Mouse (Mus musculus) spleen, adult 2 months (tissue): ENCODE measurements around the gene Dnajc21. TPM values are rescaled to one million over a fixed set of nuclear protein-coding genes. Genes with fewer than 3 reads are reported as not detected.

Source experiments
- DNase-seq, 2 experiments: peaks; one replicate each; pipeline versions ENCODE4 v3.0.0 to v3.0.0-alpha.2; 2012 to 2021; ENCODE audit warnings: low spot score in 2 of 2, low read depth in 1 of 2
- H3K27ac ChIP-seq: fragments of 200-500 bp; 2 replicates; pipeline ENCODE4 v1.5.1; 2012; ENCODE audit warnings: low read length, inconsistent platforms; ENCODE audit not compliant: insufficient read depth
- H3K27me3 ChIP-seq: fragments of 200-500 bp; 2 replicates; pipeline ENCODE4 v1.6.1; 2012; ENCODE audit warnings: mild to moderate bottlenecking, moderate library complexity, low read length, inconsistent platforms; ENCODE audit not compliant: control insufficient read depth, insufficient read depth
- H3K36me3 ChIP-seq: fragments of 200-500 bp; 2 replicates; pipeline ENCODE4 v1.6.1; 2012; ENCODE audit warnings: mild to moderate bottlenecking, low read length, inconsistent platforms; ENCODE audit not compliant: control insufficient read depth, insufficient read depth
- H3K4me1 ChIP-seq: fragments of 200-500 bp; 2 replicates; pipeline ENCODE4 v1.6.1; 2011; ENCODE audit warnings: inconsistent platforms; ENCODE audit not compliant: control insufficient read depth, insufficient read depth, insufficient read length
- H3K4me3 ChIP-seq: fragments of 200-500 bp; 2 replicates; pipeline ENCODE4 v1.5.1; 2011; ENCODE audit warnings: mild to moderate bottlenecking, inconsistent platforms; ENCODE audit not compliant: insufficient read depth, insufficient read length; ENCODE audit errors: extremely low read depth
- CTCF ChIP-seq: fragments of 200-500 bp; IDR thresholded peaks from 2 replicates; pipeline ENCODE4 v1.5.1; 2011; ENCODE audit warnings: mild to moderate bottlenecking, inconsistent platforms; ENCODE audit not compliant: insufficient read depth, insufficient read length, insufficient replicate concordance; ENCODE audit errors: extremely low read depth
- POLR2A ChIP-seq: fragments of 200-500 bp; IDR thresholded peaks from 2 replicates; pipeline ENCODE4 v1.6.1; 2011; ENCODE audit warnings: low read depth, low read length, inconsistent platforms
- WGBS: fragments of 180-500 bp; shearing (Covaris S2); methylation state at CpG from one replicate; pipeline ENCODE4 v1.1.7; 2018; 5-methylcytosine and 5-hydroxymethylcytosine counted together
- polyA plus RNA-seq: library from polyadenylated mRNA; depleted of rRNA; stranded (reverse); fragments of >200 nt; gene quantifications from 2 replicates; pipeline ENCODE4 v1.2.3, GENCODE M21; 2012

The Dnajc21 gene
- polyA plus RNA-seq, 1 experiment: 0.90 TPM

- H3K4me1 ChIP-seq: no peaks in the 10 kb centered on the region
- TF ChIP-seq POLR2A: no peak
- TF ChIP-seq CTCF: no peak
- no peak overlapping the region for H3K4me3 ChIP-seq
- WGBS: 96% methylated on average over 11 of the region's 11 CpGs
- peaks cover 4% of the 10 kb centered on the region for H3K36me3 ChIP-seq
- H3K27ac ChIP-seq: no peak overlapping the region
- H3K27me3 ChIP-seq: no peaks in the 10 kb centered on the region
- no peak for DNase-seq
Measured at GRCm38 (mm10) chr15:10495944-10496343, 25.6 kb upstream of the Dnajc21 start.

- no peaks in the 10 kb centered on the region for H3K4me1 ChIP-seq
- WGBS: 97% methylated on average over 5 of the region's 5 CpGs
- H3K4me3 ChIP-seq: no peak overlapping the region
- DNase-seq: no peak
- H3K27me3 ChIP-seq: no peaks in the 10 kb centered on the region
- H3K36me3 ChIP-seq: peaks cover 3% of the 10 kb centered on the region
- no peak overlapping the region for H3K27ac ChIP-seq
- no peak for TF ChIP-seq CTCF
- TF ChIP-seq POLR2A: no peak
Measured at GRCm38 (mm10) chr15:10490101-10490500, 19.8 kb upstream of the Dnajc21 start.

GRCm38 (mm10) chr15:10487246-10487645 lies 16.9 kb upstream of the Dnajc21 start:
- WGBS: 50% methylated on average over 2 of the region's 2 CpGs
- no peak overlapping the region for H3K4me3 ChIP-seq

GRCm38 (mm10) chr15:10486365-10486839 lies 16.1 kb upstream of the Dnajc21 start:
- Histone ChIP-seq H3K4me1 (no peaks in the 10 kb centered on the region), H3K27ac (peak overlapping the region; percentile 37; the same call in 1 of the 2 replicates), H3K4me3 (peak overlapping the region; percentile 88), H3K36me3 (peaks cover 5% of the 10 kb centered on the region), H3K27me3 (no peaks in the 10 kb centered on the region)
- DNase-seq: no peak
- TF ChIP-seq POLR2A: no peak
- WGBS: 1% methylated on average over 18 of the region's 18 CpGs

More at GRCm38 (mm10) chr15:10487246-10487645, 16.9 kb upstream of the Dnajc21 start:
- DNase-seq: no peak
- peaks cover 2% of the 10 kb centered on the region for H3K36me3 ChIP-seq
- H3K27ac ChIP-seq: no peak overlapping the region
- TF ChIP-seq POLR2A: no peak
- no peak for TF ChIP-seq CTCF
- no peaks in the 10 kb centered on the region for H3K27me3 ChIP-seq
- H3K4me1 ChIP-seq: no peaks in the 10 kb centered on the region

GRCm38 (mm10) chr15:10485484-10486364 lies 15.4 kb upstream of the Dnajc21 start, which contains the start of the genes Brix1 and Rad1:
TSS of gene Brix1 (minus strand) at chr15:10485947.
TSS of gene Rad1 (plus strand) at chr15:10486018.
- TF ChIP-seq POLR2A (peak; percentile 72), CTCF (no peak)
- under 1% methylated on average over 58 of the region's 58 CpGs for WGBS
- no peaks in the 10 kb centered on the region for H3K27me3 ChIP-seq
- DNase-seq: peak; percentile 92 to 93
- H3K4me1 ChIP-seq: no peaks in the 10 kb centered on the region
- H3K36me3 ChIP-seq: peaks cover 6% of the 10 kb centered on the region
- peak within 1 kb of the TSS; percentile 88 for H3K4me3 ChIP-seq
- H3K27ac ChIP-seq: peak within 1 kb of the TSS; percentile 40; the same call in 1 of the 2 replicates

GRCm38 (mm10) chr15:10470941-10471340 lies 625 bp upstream of the Dnajc21 start:
- DNase-seq: no peak
- no peak for TF ChIP-seq POLR2A
- TF ChIP-seq CTCF: no peak
- peak overlapping the region; percentile 60 for H3K4me3 ChIP-seq
- H3K4me1 ChIP-seq: no peaks in the 10 kb centered on the region
- no peaks in the 10 kb centered on the region for H3K27me3 ChIP-seq
- H3K27ac ChIP-seq: peak overlapping the region; percentile 20; the same call in 1 of the 2 replicates
- peaks cover 6% of the 10 kb centered on the region for H3K36me3 ChIP-seq
- WGBS: 61% methylated on average over 3 of the region's 3 CpGs
